Mouse (Mus musculus) right cerebral cortex, postnatal 25 days (tissue): ENCODE results near the gene Arpin.

ENCODE experiments used
- DNase-seq: peaks from one replicate; pipeline ENCODE4 v3.0.0; 2022

Gene Arpin

DNA sequence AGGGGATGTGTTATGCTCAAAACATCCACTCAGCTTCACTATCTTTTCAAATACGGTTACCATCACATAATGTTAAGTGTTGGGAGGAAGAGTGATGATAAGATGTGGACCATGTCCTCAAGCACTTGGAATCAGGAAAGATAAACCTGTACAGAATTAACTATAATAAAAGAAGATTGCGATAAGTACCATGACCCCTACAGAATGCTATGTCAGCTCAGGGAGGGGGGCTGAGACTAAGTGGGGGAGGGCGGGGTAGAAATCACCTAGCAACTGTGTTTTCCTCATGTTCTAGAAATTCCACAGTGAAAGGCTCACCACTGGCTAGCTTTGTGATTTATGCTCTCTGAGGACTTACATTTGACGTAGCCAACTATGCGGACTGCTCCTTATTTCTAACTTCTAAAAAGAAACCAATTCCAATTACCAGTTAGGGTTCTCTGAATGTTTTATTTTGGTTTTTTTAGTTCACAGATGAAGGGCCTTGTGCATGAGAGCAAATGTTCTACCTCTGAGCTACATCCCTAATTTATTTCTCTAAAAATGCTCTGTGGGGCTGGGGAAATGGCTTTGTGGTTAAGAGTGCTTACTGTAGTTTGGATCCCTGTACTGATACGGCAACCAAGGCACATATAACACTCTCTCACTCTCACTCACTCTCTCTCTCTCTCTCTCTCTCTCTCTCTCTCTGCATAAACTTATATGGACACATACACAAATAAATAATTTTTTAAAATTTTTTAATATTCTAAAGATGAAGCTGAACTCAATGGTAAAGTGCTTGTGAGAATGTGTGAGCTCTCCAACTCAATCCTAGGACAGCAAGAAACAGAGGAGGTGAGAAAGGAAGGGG, 42.4 kb downstream of the Arpin start:
- DNase-seq: no peak

DNA sequence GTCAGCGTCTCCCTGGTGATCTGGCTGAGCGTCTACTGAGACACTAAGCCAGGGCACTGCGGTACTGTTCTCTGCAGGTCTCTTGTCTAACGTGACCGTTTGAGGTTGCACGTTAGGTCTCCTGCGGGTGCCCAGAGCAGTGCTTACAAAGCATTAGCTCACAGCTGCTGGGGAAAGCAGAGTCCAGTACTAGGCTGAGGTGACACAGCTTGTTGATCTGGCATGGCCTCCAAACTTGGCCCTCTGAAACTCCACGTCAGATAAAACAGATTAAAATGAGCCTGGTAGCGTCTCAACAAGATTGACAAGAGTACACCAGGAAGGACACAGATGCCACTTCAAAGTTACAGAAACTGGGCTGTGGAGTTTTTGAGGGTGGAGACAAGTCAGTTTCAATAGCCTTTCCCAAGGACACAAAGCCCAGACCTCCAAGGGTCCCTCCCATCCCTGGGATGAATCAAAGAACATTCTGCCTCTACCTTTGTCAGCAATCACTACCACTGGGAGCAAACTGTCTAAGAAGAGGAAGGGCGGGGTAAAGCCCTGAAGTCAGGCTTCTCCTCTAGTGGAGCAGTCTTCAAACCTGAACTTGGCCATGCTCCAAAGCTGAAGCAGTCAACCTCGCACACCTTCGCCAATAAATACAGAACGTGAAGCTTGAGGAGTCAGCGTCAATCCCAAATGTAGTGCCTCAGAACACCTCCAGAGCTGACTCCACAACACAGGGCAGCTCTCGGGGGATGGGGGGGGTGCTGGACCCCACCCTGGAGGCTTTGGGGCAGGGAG, 44.5 kb downstream of the Arpin start:
- DNase-seq: no peak

DNA sequence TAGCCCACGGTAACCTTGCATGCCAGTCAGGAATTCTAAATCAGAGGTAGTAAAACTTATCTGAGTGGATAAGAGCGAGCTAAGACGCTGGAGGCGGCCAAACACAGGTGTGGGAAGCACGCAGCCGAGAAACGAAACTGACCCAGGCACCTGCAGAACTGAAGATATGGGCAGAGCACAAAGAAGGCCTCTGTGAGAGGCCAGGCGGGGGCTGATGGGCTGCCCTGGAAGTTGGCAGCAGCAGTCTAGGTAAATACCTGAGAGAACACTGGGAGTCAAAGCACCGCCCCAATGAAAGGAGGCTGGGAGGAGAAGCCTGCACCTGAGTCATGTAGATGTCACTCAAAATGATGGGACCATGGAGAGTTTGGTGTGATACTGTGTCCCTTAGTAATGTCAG, 46.6 kb downstream of the Arpin start:
- DNase-seq: no peak

DNA sequence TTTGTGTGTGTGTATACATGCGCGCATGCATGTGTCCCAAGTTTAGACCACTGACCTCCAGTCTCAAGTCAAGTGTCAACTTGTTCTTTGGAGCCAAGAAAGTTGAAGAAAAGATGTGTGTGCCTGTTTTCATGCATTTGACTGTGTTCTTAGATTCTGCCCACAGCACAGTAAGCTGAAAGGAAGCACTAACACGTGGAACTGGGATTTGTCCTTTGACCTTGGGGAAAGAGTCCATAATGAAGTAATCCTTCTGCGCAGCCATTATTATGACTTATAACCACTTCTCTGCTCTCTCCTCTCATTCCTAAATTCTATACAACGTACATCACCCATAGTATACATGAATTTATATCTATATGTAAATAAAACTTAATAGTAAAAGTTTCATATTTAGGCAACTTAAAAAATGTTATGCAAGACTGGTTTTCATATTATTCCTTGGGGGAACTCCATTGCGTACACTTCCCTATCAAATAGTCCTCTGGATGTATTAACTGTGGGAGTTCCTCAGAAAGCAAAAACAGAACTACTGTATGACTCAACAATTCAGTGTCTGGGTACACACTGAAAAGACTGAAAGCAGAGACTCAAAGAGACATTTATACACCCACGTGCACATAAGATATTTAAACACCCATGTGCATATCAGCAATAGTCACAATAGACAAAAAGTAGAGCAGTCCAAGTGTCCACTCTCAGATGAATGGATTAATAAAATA, 51.4 kb downstream of the Arpin start:
- no peak for DNase-seq

DNA sequence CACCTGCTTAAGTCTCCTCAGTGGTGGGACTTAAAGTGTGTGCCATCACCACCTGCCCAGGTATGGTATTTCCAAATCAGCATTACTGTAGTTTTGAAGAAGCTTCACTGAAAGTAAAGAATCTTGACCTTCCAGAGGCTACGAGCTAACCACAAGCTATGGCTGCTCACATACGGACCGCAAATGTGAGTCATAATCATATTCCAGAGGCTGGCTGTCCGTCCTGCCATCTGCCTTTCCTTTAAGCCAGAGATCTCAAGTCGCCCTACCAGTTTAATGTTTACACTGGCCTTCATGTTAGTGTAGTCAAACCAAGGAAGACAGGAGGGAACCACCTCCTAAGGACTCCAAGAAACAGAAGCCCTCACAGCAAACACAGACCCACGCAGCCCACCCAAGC, 53.3 kb downstream of the Arpin start:
- no peak for DNase-seq

DNA sequence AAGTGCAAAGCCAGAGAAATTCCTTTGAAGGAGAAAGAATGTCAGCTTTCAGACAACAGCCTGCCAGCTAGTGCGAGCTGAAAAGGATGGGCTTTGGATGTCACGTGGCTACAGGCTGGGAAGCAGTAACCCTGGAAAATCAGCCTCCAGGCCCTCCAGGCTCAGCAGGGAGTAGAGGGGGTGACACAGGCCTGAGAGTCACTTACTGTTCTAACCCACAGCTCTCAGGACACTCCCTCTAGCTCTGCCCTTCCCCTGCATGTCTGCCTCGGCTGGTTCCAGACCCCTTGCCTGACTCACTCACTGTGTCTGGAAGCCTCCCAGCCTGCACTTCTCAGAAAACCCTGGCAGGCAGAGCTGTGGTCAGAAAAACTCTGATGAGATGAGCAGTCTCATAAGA, 54.2 kb downstream of the Arpin start:
- DNase-seq: no peak

DNA sequence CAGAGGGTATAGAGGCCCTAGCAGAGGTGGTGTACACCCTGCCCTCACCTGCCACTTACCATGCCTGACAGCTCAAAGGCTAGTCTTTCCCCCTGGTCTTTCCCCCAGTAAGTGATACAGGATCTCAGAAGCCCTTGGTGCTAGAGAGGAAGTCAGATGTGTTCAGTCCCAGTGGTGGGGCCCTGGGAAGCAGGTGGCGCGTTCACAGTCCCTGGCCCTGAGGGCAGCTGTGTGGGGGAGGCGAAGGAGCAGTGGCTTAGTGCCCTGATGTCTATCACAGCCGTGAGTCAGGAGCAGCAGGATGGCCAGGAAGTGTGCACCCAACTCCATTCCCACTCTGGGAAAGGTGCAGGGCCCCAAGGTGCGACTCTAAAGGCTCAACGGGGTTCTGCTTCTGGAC, 55.1 kb downstream of the Arpin start:
- no peak for DNase-seq

DNA sequence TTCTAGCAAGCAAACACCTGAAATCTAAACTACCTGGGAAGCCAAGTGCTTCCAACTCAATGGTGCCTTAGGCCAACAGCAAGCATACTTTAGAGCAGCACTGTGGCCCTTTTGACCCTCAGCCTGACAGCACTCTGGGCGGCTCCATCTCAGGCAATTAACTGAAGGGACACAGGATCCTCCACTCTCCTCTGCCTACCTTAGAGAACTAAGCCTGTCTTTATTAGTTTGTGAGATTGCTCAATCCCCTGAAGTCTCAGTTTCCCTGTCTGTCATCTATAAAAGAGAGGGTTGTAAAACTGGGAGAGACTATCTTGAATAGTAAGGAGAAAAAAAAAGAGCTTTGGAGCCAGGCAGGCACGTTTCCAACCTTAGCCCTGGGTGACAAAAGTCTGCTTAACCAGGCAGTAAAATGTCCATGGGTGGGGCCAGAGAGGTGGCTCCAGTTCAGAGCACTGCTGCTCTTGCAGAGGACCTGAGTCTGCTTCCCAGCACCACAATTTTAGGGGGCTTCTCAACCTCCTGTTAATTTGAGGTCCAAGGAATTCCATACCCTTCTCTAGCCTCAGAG, 56.6 kb downstream of the Arpin start:
- no peak for DNase-seq
